In genomic region chr4:12654568-12655456, GRCm38 (mm10) we compare ENCODE assay signal across 9 mouse cellular contexts.
A peak's percentile ranks its signal among the peaks of the same experiment; 100 is the strongest.
DNase-seq lines count a peak whose midpoint lies in the region; ATAC-seq lines count a peak whose summit lies in the region.
"Had no signal": no experiment of that assay in that cellular context is flagged by ENCODE, and none has a peak within 500 bp of the region (broad histone marks: within the 10 kb centered on the region; RNA-seq: fewer than 3 reads in every experiment).

No protein-coding gene starts in this region.

- no peaks in the 10 kb centered on the region for H3K36me3 ChIP-seq in heart, embryonic 15.5 days
- no peaks in the 10 kb centered on the region for H3K36me3 ChIP-seq in hindbrain, embryonic 13.5 days
- H3K36me3 ChIP-seq in midbrain, embryonic 13.5 days: no peaks in the 10 kb centered on the region
- H3K36me3 ChIP-seq: embryonic facial prominence, embryonic 12.5 days had no signal

- no peaks in the 10 kb centered on the region for H3K4me1 ChIP-seq in heart, embryonic 15.5 days (replicated peaks)
- H3K4me1 ChIP-seq in hindbrain, embryonic 13.5 days (replicated peaks): peaks cover 28% of the 10 kb centered on the region
- peaks cover 36% of the 10 kb centered on the region for H3K4me1 ChIP-seq in midbrain, embryonic 13.5 days (replicated peaks)

- H3K9ac ChIP-seq in heart, embryonic 15.5 days: no peak overlapping the region
- H3K9ac ChIP-seq in hindbrain, embryonic 13.5 days: no peak overlapping the region
- 0 out of 2 replicates have a peak overlapping the region, but pooled peaks have one; percentile 17 for H3K9ac ChIP-seq in midbrain, embryonic 13.5 days (replicated peaks)
- H3K9ac ChIP-seq: embryonic facial prominence, embryonic 12.5 days had no signal

- no peak for ATAC-seq in heart, embryonic 15.5 days (replicated peaks; ENCODE audit: insufficient number of reproducible peaks, insufficient read depth, low FRiP score, low read depth)
- ATAC-seq in hindbrain, embryonic 13.5 days (ENCODE audit: low FRiP score): peak; percentile 21
- ATAC-seq in midbrain, embryonic 13.5 days: peak; percentile 71
- no peak for ATAC-seq in erythroid progenitor cell, adult 5-6 weeks (replicated peaks; ENCODE audit: low FRiP score, poor library complexity, severe bottlenecking)

- 55% methylated on average over 12 of the region's 12 CpGs for WGBS in heart, embryonic 15.5 days
- 49% methylated on average over 12 of the region's 12 CpGs for WGBS in hindbrain, embryonic 13.5 days
- 34% methylated on average over 12 of the region's 12 CpGs for WGBS in midbrain, embryonic 13.5 days

- DNase-seq in heart, adult 18-20 months: no peak
- DNase-seq in R1 (ENCODE audit: low read depth, low spot score): peak; percentile 12
- no peak for DNase-seq in thymus, postnatal 14 days
- DNase-seq in layer of hippocampus, adult 8-10 months (ENCODE audit: low spot score in 2 of 2): no peak

- no peak overlapping the region for H3K27ac ChIP-seq in heart, embryonic 15.5 days
- H3K27ac ChIP-seq in hindbrain, embryonic 13.5 days: peak overlapping the region; percentile 50
- H3K27ac ChIP-seq in midbrain, embryonic 13.5 days: peak overlapping the region; percentile 61
- H3K27ac ChIP-seq: embryonic facial prominence, embryonic 12.5 days had no signal

- no peaks in the 10 kb centered on the region for H3K27me3 ChIP-seq in heart, embryonic 15.5 days
- H3K27me3 ChIP-seq in hindbrain, embryonic 13.5 days: no peaks in the 10 kb centered on the region
- no peaks in the 10 kb centered on the region for H3K27me3 ChIP-seq in midbrain, embryonic 13.5 days
- H3K27me3 ChIP-seq: embryonic facial prominence, embryonic 12.5 days had no signal

- H3K9me3 ChIP-seq in heart, embryonic 15.5 days (replicated peaks): no peaks in the 10 kb centered on the region
- H3K9me3 ChIP-seq in hindbrain, embryonic 13.5 days: no peaks in the 10 kb centered on the region
- H3K9me3 ChIP-seq in midbrain, embryonic 13.5 days: no peaks in the 10 kb centered on the region
- H3K9me3 ChIP-seq: embryonic facial prominence, embryonic 12.5 days had no signal

- peak overlapping the region; percentile 52 for H3K4me2 ChIP-seq in heart, embryonic 15.5 days
- peak overlapping the region; percentile 26 for H3K4me2 ChIP-seq in hindbrain, embryonic 13.5 days
- peak overlapping the region; percentile 33 for H3K4me2 ChIP-seq in midbrain, embryonic 13.5 days (replicated peaks)
- H3K4me2 ChIP-seq: embryonic facial prominence, embryonic 12.5 days had no signal

- peak overlapping the region; percentile 33 for H3K4me3 ChIP-seq in heart, embryonic 15.5 days
- H3K4me3 ChIP-seq in hindbrain, embryonic 13.5 days: no peak overlapping the region
- H3K4me3 ChIP-seq in midbrain, embryonic 13.5 days (replicated peaks): 0 out of 2 replicates have a peak overlapping the region, but pooled peaks have one; percentile 2
- H3K4me3 ChIP-seq: embryonic facial prominence, embryonic 12.5 days had no signal

Comparison
In these comparisons a context has a peak if more than half of its experiments do, and no peak if none do; other contexts are left out.
1. ATAC-seq: peak in hindbrain, embryonic 13.5 days (single experiment) and midbrain, embryonic 13.5 days (single experiment); none in heart, embryonic 15.5 days (single experiment) and erythroid progenitor cell, adult 5-6 weeks (single experiment).
2. Peak in every context shown above with its lines, with median percentiles within 50 percentile points of each other: H3K4me2 ChIP-seq.